Mouse (Mus musculus) liver, embryonic 14.5 days (tissue): ENCODE results near the gene E130114P18Rik. TPM values are rescaled to one million over a fixed set of nuclear protein-coding genes. Genes with fewer than 3 reads are reported as not detected.

Experiments used
- ATAC-seq: fragments of 200-750 bp; cut with Nextera tagmentation; 2 replicates; pipeline ENCODE4 v1.8.0; 2017; ENCODE audit warnings: moderate number of reproducible peaks, mild to moderate bottlenecking, moderate library complexity; ENCODE audit not compliant: insufficient read depth
- DNase-seq, 3 experiments: peaks; one replicate each; pipeline ENCODE4 v3.0.0-alpha.2; 2012 to 2013; ENCODE audit warnings: low read depth in 3 of 3, low spot score in 3 of 3
- H3K27ac ChIP-seq: fragments of 300-500 bp; sonication (generic); 2 replicates; pipeline ENCODE4 v1.5.1; 2014; ENCODE audit warnings: moderate library complexity, mild to moderate bottlenecking, control low read depth, inconsistent platforms
- H3K27me3 ChIP-seq: fragments of 300-500 bp; sonication (generic); 2 replicates; pipeline ENCODE4 v1.6.1; 2014; ENCODE audit warnings: mild to moderate bottlenecking, low read length, moderate library complexity; ENCODE audit not compliant: control insufficient read depth, insufficient read depth
- H3K36me3 ChIP-seq: fragments of 300-500 bp; sonication (generic); replicated peaks from 2 replicates; pipeline ENCODE4 v1.6.1; 2014; ENCODE audit warnings: low read depth; ENCODE audit not compliant: control insufficient read depth, insufficient read depth
- H3K4me1 ChIP-seq, 2 experiments: fragments of 200-500 bp in 1 of 2; fragments of 300-500 bp in 1 of 2; sonication (generic) in 1 of 2; replicated peaks; 2 replicates each; pipeline ENCODE4 v1.6.1; 2012 to 2014; ENCODE audit warnings: antibody characterized with exemption in 1 of 2, inconsistent platforms in 1 of 2, low read length in 1 of 2; ENCODE audit not compliant: control insufficient read depth in 2 of 2, insufficient read depth in 2 of 2
- H3K4me2 ChIP-seq: fragments of 300-500 bp; sonication (generic); 2 replicates; pipeline ENCODE4 v1.6.1; 2014; ENCODE audit warnings: low read depth, mild to moderate bottlenecking, control low read depth, moderate library complexity
- H3K4me3 ChIP-seq, 2 experiments: fragments of 200-500 bp in 1 of 2; fragments of 300-500 bp in 1 of 2; sonication (generic) in 1 of 2; 2 replicates each; pipeline ENCODE4 v1.5.1; 2012 to 2014; ENCODE audit warnings: low read depth in 2 of 2, low read length in 2 of 2, mild to moderate bottlenecking in 2 of 2, control low read depth in 1 of 2, inconsistent platforms in 1 of 2, moderate library complexity in 1 of 2; ENCODE audit not compliant: insufficient read depth in 1 of 2
- H3K9ac ChIP-seq: fragments of 300-500 bp; sonication (generic); replicated peaks from 2 replicates; pipeline ENCODE4 v1.6.1; 2014; ENCODE audit warnings: mild to moderate bottlenecking, control low read depth, moderate library complexity
- H3K9me3 ChIP-seq: fragments of 300-500 bp; sonication (generic); 2 replicates; pipeline ENCODE4 v1.6.1; 2016; ENCODE audit warnings: low read length, mixed read lengths; ENCODE audit not compliant: control insufficient read depth
- CTCF ChIP-seq: IDR thresholded peaks from 2 replicates; pipeline ENCODE4 v1.5.1; 2016; ENCODE audit warnings: antibody characterized with exemption, low read depth, control low read depth
- EP300 ChIP-seq: IDR thresholded peaks from 2 replicates; pipeline ENCODE4 v1.6.1; 2016; ENCODE audit warnings: antibody characterized with exemption, low read depth
- WGBS: fragments of 180-500 bp; shearing (Covaris S2); extraction: QIAGEN DNeasy Blood & Tissue Kit; methylation state at CpG from one replicate; pipeline ENCODE4 v1.1.7; 2014; ENCODE audit not compliant: insufficient replicate concordance; 5-methylcytosine and 5-hydroxymethylcytosine counted together
- polyA plus RNA-seq, 2 experiments: library from polyadenylated mRNA; depleted of rRNA in 1 of 2; stranded (reverse) in 1 of 2; unstranded in 1 of 2; fragments of >200 nt; fragmentation: Nextera tagmentation in 1 of 2; extraction: Ambion mirVana in 1 of 2; gene quantifications; 2 replicates each; pipeline versions ENCODE4 v1.2.1 to v1.2.3; 2012 to 2014

E130114P18Rik gene
- polyA plus RNA-seq, 2 experiments: not detected

DNA sequence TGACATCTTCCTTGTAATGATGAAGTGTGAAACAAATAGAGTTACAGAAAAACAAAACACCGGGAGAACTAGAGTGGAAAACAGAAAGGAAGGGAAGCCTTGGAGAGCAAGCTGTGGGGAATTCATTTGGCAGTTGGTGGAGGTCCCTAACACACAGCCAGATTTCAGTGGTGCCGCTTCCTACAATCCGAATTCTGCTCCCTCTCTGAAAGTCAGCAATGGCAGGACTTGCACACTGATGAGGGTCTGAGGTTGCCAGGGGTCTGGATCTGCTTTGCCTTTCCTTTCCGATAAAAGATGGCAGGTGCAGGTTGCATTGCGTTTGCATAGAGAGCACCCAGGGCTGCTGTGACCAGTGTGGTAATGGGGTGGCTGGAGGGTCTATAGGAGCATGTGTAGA, 18.1 kb upstream of the E130114P18Rik start:
- no peaks in the 10 kb centered on the region for H3K27me3 ChIP-seq
- no peaks in the 10 kb centered on the region for H3K4me1 ChIP-seq
- TF ChIP-seq CTCF: no peak
- no peak for TF ChIP-seq EP300
- no peak overlapping the region for H3K9ac ChIP-seq
- no peaks in the 10 kb centered on the region for H3K36me3 ChIP-seq
- no peak overlapping the region for H3K4me2 ChIP-seq
- H3K4me3 ChIP-seq: no peak overlapping the region
- H3K27ac ChIP-seq: no peak overlapping the region
- no peaks in the 10 kb centered on the region for H3K9me3 ChIP-seq
- DNase-seq: no peak
- WGBS: 55% methylated on average over 5 of the region's 5 CpGs
- no peak for ATAC-seq

DNA sequence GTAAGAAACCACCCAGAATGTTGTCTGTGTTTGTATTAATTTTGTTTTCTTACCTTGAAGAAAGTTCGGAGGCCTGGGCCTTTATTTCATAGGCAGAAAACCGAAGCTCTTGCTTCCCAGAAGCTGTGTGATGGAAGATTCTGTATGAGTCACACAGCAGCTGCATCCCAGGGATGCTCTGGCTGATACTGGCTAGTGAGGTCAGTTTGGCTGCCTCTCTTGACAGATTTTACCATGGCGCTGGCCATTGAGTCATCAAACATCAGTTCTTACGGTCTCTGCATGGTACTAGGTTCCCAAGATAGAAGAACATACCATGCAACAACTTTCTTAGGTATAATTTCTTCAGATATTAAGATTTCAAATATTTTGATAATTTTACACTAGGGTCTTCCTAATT, 17.0 kb upstream of the E130114P18Rik start:
- no peak overlapping the region for H3K4me3 ChIP-seq
- no peaks in the 10 kb centered on the region for H3K27me3 ChIP-seq
- WGBS: 63% methylated on average over 4 of the region's 4 CpGs
- H3K4me1 ChIP-seq: no peaks in the 10 kb centered on the region
- ATAC-seq (no peak), DNase-seq (no peak)
- H3K4me2 ChIP-seq: no peak overlapping the region
- H3K9me3 ChIP-seq: no peaks in the 10 kb centered on the region
- H3K9ac ChIP-seq: no peak overlapping the region
- no peaks in the 10 kb centered on the region for H3K36me3 ChIP-seq
- TF ChIP-seq CTCF: no peak
- no peak for TF ChIP-seq EP300
- no peak overlapping the region for H3K27ac ChIP-seq

DNA sequence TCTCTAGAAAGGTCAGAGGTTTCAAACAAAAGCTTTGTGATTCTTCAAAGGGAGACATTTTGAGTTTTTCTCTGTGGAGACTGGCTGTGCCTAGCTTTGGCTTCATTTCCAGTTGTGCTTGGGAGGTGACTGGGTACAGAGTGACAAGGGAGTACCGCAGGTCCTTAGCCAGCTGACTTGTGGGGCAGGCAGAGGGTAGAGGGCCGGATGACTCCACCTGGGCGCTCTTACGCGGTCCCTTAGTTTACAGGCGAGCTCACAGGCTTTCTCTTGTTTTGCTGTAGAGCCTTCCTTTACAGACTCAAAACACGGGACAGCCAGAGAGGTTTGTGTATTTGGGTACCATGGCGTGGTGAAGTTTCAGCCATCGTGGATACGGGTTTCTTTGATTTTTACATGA, 16.1 kb upstream of the E130114P18Rik start:
- Histone ChIP-seq H3K9me3 (no peaks in the 10 kb centered on the region), H3K4me3 (no peak overlapping the region), H3K36me3 (no peaks in the 10 kb centered on the region), H3K9ac (no peak overlapping the region), H3K4me2 (no peak overlapping the region), H3K27ac (no peak overlapping the region), H3K4me1 (no peaks in the 10 kb centered on the region), H3K27me3 (no peaks in the 10 kb centered on the region)
- no peak for DNase-seq
- no peak for TF ChIP-seq CTCF
- no peak for TF ChIP-seq EP300
- 72% methylated on average over 10 of the region's 10 CpGs for WGBS
- ATAC-seq: no peak

GRCm38 (mm10) chr4:97788537-97788936, 10.7 kb upstream of the E130114P18Rik start:
- no peak for ATAC-seq
- no peaks in the 10 kb centered on the region for H3K36me3 ChIP-seq
- no peak overlapping the region for H3K27ac ChIP-seq
- no peaks in the 10 kb centered on the region; the same call in 1 of the 2 replicates for H3K27me3 ChIP-seq
- 41% methylated on average over 4 of the region's 4 CpGs for WGBS
- no peaks in the 10 kb centered on the region for H3K4me1 ChIP-seq
- no peak overlapping the region for H3K4me3 ChIP-seq
- H3K9ac ChIP-seq: no peak overlapping the region
- DNase-seq: no peak
- H3K9me3 ChIP-seq: no peaks in the 10 kb centered on the region
- no peak overlapping the region for H3K4me2 ChIP-seq
- TF ChIP-seq CTCF (no peak), EP300 (no peak)

DNA sequence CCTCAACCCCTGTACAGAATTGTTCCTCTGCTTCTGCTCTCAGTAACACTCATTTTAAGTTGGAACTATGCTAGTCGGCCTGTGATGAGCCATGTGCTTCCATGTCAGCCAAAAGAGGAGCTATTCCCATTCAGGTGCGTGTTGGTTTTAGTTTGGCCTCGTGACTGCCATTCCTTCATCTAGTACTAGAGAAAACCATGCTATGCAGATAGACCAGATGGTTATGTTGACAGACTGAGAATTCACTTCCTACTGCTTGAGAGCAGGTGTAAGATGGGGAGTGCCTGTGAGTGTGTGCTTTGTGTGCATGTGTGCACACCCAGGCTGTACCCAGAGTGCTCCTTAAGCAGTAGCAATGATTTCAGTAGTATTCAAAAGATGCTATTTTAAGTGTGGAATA, 9.6 kb upstream of the E130114P18Rik start:
- no peak overlapping the region for H3K4me2 ChIP-seq
- no peak for TF ChIP-seq EP300
- TF ChIP-seq CTCF: no peak
- no peaks in the 10 kb centered on the region; the same call in 1 of the 2 replicates for H3K27me3 ChIP-seq
- no peak overlapping the region for H3K27ac ChIP-seq
- no peaks in the 10 kb centered on the region for H3K9me3 ChIP-seq
- ATAC-seq (no peak), DNase-seq (no peak)
- 57% methylated on average over 3 of the region's 3 CpGs for WGBS
- H3K4me3 ChIP-seq: no peak overlapping the region
- H3K4me1 ChIP-seq: no peaks in the 10 kb centered on the region
- H3K9ac ChIP-seq: no peak overlapping the region
- no peaks in the 10 kb centered on the region for H3K36me3 ChIP-seq

- 45% methylated on average over 8 of the region's 8 CpGs for WGBS
Measured at GRCm38 (mm10) chr4:97786571-97786970, 8.7 kb upstream of the E130114P18Rik start.

More at GRCm38 (mm10) chr4:97786571-97786970, 8.7 kb upstream of the E130114P18Rik start:
- H3K27ac ChIP-seq: no peak overlapping the region
- H3K9me3 ChIP-seq: no peaks in the 10 kb centered on the region
- no peak overlapping the region for H3K9ac ChIP-seq
- no peak for TF ChIP-seq CTCF
- TF ChIP-seq EP300: no peak
- no peaks in the 10 kb centered on the region; the same call in 1 of the 2 replicates for H3K27me3 ChIP-seq
- no peak overlapping the region for H3K4me2 ChIP-seq
- no peak overlapping the region for H3K4me3 ChIP-seq
- no peaks in the 10 kb centered on the region for H3K36me3 ChIP-seq
- H3K4me1 ChIP-seq: no peaks in the 10 kb centered on the region
- ATAC-seq: no peak
- no peak for DNase-seq
